Mouse (Mus musculus) olfactory bulb, adult 2 months (tissue): Measurements from ENCODE around the gene Smco4.

Source experiments
- CTCF ChIP-seq: fragments of 200-500 bp; IDR thresholded peaks from 2 replicates; pipeline ENCODE4 v1.5.1; 2012; ENCODE audit warnings: low read depth, mild to moderate bottlenecking, low read length, moderate library complexity; ENCODE audit not compliant: insufficient read depth
- POLR2A ChIP-seq: fragments of 200-500 bp; IDR thresholded peaks from 2 replicates; pipeline ENCODE4 v1.6.1; 2012; ENCODE audit warnings: mild to moderate bottlenecking, low read depth, low read length, moderate library complexity; ENCODE audit not compliant: insufficient read depth

DNA sequence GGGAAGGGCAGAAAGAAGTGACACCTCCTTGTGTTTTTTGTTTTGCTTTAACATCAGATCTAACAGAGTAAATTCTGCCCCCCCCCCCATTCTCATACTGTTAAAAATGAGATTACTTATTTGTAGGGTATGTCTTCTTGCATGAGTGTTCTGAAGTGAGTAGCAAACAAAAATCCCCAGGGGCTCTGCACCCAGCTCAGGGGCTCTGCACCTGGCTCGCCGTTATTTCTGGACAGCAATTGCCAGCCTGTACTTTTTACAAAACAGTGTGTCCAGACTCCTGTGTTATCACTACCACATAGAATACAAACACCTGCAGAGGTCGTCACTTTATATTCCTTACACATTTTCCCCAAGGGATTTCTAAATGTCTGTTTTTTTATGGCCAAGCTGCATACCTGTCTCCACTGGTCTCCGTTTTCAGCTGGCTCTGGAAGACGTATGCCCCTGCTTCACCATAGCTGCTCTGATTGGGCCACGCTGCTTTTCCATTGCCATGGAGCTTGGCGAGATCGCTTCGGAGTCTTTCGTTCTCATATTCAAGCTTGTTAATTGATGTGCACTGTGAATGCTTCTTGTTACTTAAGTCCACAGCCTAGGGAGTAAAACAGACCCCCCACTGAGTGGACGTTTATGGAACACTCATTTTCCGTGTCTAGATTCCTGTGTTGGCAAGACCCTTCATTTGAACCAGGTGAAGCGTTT is 81.7 kb downstream of the Smco4 start:
- TF ChIP-seq POLR2A: no peak
- TF ChIP-seq CTCF: no peak
